Mouse (Mus musculus) bone marrow, adult 2 months (tissue): ENCODE data around the gene Plk3.

Experiments
- CTCF ChIP-seq: fragments of 200-500 bp; IDR thresholded peaks from 2 replicates; pipeline ENCODE4 v1.5.1; 2011; ENCODE audit warnings: low read length, control low read depth; ENCODE audit not compliant: control insufficient read depth, insufficient read depth
- POLR2A ChIP-seq: fragments of 200-500 bp; IDR thresholded peaks from 2 replicates; pipeline ENCODE4 v1.6.1; 2011; ENCODE audit warnings: low read depth, mild to moderate bottlenecking, control low read depth, low read length, borderline replicate concordance; ENCODE audit not compliant: control insufficient read depth

GRCm38 (mm10) chr4:117136034-117136433 is 2.3 kb upstream of the Plk3 start:
- TF ChIP-seq POLR2A (no peak), CTCF (no peak)
